Mouse (Mus musculus) hindbrain, postnatal 0 days (tissue): ENCODE results near the gene Sgip1. TPM values are rescaled to one million over a fixed set of nuclear protein-coding genes. Genes with fewer than 3 reads are reported as not detected.
A peak's percentile ranks its signal among the peaks of the same experiment; 100 is the strongest.

Experiments used
- ATAC-seq: fragments of 200-750 bp; cut with Nextera tagmentation; 2 replicates; pipeline ENCODE4 v1.8.0; 2017; ENCODE audit warnings: mild to moderate bottlenecking, moderate TSS enrichment, moderate library complexity
- DNase-seq: peaks from one replicate; pipeline ENCODE4 v3.0.0-alpha.2; 2015; ENCODE audit warnings: low spot score
- H3K27ac ChIP-seq: fragments of 300-500 bp; sonication (generic); 2 replicates; pipeline ENCODE4 v1.5.1; 2014; ENCODE audit warnings: mild to moderate bottlenecking
- H3K27me3 ChIP-seq: fragments of 300-500 bp; sonication (generic); 2 replicates; pipeline ENCODE4 v1.6.1; 2014; ENCODE audit warnings: low read length, mixed read lengths; ENCODE audit not compliant: insufficient read depth
- H3K36me3 ChIP-seq: fragments of 300-500 bp; sonication (generic); 2 replicates; pipeline ENCODE4 v1.6.1; 2014; ENCODE audit warnings: low read length, mixed read lengths; ENCODE audit not compliant: insufficient read depth
- H3K4me1 ChIP-seq: fragments of 300-500 bp; sonication (generic); 2 replicates; pipeline ENCODE4 v1.6.1; 2014; ENCODE audit warnings: antibody characterized with exemption, low read length, mixed read lengths; ENCODE audit not compliant: insufficient read depth
- H3K4me2 ChIP-seq: fragments of 300-500 bp; sonication (generic); 2 replicates; pipeline ENCODE4 v1.6.1; 2014; ENCODE audit warnings: low read depth, mild to moderate bottlenecking, low read length, moderate library complexity, mixed read lengths
- H3K4me3 ChIP-seq: fragments of 300-500 bp; sonication (generic); 2 replicates; pipeline ENCODE4 v1.5.1; 2014; ENCODE audit warnings: low read length
- H3K9ac ChIP-seq: fragments of 300-500 bp; sonication (generic); replicated peaks from 2 replicates; pipeline ENCODE4 v1.6.1; 2014; ENCODE audit warnings: mild to moderate bottlenecking, low read length, moderate library complexity, mixed read lengths
- H3K9me3 ChIP-seq: fragments of 300-500 bp; sonication (generic); 2 replicates; pipeline ENCODE4 v1.6.1; 2016; ENCODE audit warnings: low read length, mixed read lengths
- CTCF ChIP-seq: IDR thresholded peaks from 2 replicates; pipeline ENCODE4 v1.5.1; 2016; ENCODE audit warnings: antibody characterized with exemption, control low read depth, low read depth
- WGBS: fragments of 180-500 bp; shearing (Covaris S2); extraction: QIAGEN DNeasy Blood & Tissue Kit; methylation state at CpG from one replicate; pipeline ENCODE4 v1.1.7; 2014; 5-methylcytosine and 5-hydroxymethylcytosine counted together
- polyA plus RNA-seq: library from polyadenylated mRNA; unstranded; fragments of >200 nt; fragmentation: Nextera tagmentation; extraction: Ambion mirVana; gene quantifications from 2 replicates; pipeline ENCODE4 v1.2.1, GENCODE M21; 2015
- total RNA-seq: library from RNA; depleted of rRNA; stranded (reverse); fragments of >200 nt; gene quantifications from 2 replicates; pipeline ENCODE4 v1.2.3, GENCODE M21; 2014

The Sgip1 gene
- total and polyA plus RNA-seq, 2 experiments from 2014 or later = 34.6 to 62.0 TPM

DNA sequence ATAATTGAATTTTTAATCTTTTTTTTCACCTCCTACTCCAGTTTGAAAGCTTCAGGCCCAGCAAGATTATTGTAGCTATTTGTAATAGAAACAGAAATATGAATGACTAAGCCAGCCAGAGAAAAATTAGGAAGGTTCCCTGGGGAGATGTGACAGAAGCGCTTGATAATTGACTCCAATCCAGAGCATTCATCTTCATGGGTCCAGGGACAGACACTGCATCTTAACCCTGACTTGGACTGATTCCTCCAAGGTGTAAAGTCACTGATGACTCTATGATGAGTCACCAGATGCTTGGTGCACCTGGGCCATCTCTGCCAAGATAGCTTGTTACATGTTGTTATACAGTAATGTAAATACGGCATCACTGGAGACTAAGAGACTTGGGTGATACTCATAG, 92.6 kb downstream of the Sgip1 start:
- WGBS = 63% methylated on average over 2 of the region's 2 CpGs
- H3K9me3 ChIP-seq = no peaks in the 10 kb centered on the region
- no peaks in the 10 kb centered on the region for H3K4me1 ChIP-seq
- DNase-seq (peak; percentile 24), ATAC-seq (no peak)
- no peaks in the 10 kb centered on the region for H3K36me3 ChIP-seq
- no peak for TF ChIP-seq CTCF
- no peak overlapping the region for H3K4me3 ChIP-seq
- no peak overlapping the region for H3K9ac ChIP-seq
- no peak overlapping the region for H3K4me2 ChIP-seq
- H3K27me3 ChIP-seq = no peaks in the 10 kb centered on the region
- H3K27ac ChIP-seq = no peak overlapping the region

DNA sequence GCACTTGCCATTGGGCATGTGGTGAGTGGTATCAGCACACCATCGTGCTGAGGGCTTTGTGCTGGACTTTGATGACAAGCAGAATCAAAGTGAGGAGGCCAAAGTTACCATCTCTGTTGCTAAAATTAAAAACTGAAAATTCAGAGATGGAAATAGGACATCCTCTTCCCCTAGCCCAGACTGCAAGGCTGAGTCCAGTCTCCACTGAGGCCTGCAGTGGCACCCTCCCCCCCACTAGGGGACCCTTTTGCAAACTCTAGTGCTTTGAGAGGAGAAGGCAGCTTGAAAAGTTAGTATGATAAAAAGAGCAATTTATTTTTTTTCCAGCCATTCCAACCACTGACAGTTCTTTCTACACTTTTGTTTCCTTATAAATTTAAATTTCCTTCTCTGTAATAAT, 93.6 kb downstream of the Sgip1 start:
- Histone ChIP-seq H3K4me1 (no peaks in the 10 kb centered on the region), H3K27ac (no peak overlapping the region), H3K9ac (no peak overlapping the region), H3K36me3 (no peaks in the 10 kb centered on the region), H3K9me3 (no peaks in the 10 kb centered on the region), H3K4me3 (no peak overlapping the region), H3K4me2 (no peak overlapping the region), H3K27me3 (no peaks in the 10 kb centered on the region)
- TF ChIP-seq CTCF = peak; percentile 25; the same call in 1 of the 2 replicates
- WGBS = 72% methylated on average over 1 of the region's 1 CpGs
- no peak for DNase-seq
- no peak for ATAC-seq

DNA sequence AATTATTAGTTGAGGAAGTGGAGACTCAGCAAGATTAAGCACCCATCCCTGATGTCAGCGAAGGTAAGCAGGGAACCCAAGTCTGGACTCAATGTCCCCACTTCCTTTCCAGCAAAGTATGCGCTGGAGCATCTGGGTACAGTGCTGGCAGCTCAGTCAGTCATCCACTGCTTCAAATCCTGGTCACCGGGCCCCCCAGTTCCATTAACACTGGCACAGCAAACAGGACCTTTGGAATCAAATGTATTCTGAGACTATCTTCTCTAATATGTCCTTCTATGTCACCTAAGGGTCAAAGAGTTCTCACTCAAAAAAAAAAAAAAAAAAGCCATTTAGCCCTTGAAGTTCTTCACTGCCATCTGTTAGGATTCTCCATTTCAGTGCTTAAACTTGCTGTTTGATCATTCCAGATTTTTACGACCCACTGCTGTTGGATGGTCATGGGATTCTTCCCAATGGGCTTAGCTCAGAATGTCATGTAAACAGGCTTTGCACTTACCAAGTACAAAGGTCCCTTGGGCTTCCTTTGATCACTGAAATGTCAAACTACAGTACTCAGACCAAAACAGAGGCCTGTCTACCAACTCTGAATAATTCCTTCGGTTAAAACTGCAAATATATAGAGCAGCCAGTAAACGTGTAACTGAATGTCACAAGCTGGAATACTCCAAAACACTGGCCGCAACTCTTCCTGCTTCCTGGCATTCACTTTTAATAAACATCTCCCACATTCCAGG, 99.1 kb downstream of the Sgip1 start:
- ATAC-seq (no peak), DNase-seq (no peak)
- no peaks in the 10 kb centered on the region for H3K27me3 ChIP-seq
- H3K27ac ChIP-seq = no peak overlapping the region
- no peak for TF ChIP-seq CTCF
- peaks cover 8% of the 10 kb centered on the region for H3K4me1 ChIP-seq
- no peak overlapping the region for H3K4me2 ChIP-seq
- WGBS = 61% methylated on average over 7 of the region's 7 CpGs
- no peak overlapping the region for H3K9ac ChIP-seq
- no peaks in the 10 kb centered on the region for H3K36me3 ChIP-seq
- no peak overlapping the region for H3K4me3 ChIP-seq
- H3K9me3 ChIP-seq = no peaks in the 10 kb centered on the region

DNA sequence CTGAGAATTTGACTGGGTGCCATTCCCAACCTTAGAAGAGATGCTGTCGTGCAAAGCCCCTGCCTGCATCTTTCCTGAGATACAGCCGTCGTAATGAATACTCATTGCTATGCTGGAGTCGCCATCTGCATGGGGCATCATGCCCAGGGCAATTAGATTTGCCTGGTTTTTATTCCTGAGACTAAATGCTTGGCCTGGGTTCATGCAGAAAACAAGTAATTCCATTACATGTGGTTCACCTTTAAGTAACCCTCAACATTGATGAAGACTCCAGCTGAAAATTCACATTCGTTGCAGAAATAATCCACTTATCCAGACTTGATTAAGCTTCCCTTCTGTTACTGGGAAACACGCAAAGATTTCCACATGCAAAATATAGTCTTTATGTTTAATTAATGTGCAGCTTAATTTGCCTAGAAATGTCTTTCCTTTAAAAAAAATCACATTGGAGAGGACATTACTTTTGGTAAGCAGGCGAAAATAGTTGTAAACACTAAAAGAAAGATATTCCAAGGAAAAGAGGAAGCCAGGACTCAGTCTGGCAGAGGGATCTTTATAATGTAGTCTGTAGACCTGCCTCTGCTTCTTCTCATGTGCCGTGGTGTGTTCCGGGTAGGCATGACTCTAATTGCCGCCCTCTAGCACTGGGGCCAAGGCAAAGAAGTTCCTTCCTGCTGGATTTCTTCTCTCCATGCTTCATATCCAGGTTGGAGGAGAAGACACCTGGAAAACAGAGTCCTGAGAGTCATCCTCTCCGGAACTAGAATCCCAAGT, 100.0 kb downstream of the Sgip1 start:
- Histone ChIP-seq H3K27ac (no peak overlapping the region; the same call in 1 of the 2 replicates), H3K36me3 (no peaks in the 10 kb centered on the region), H3K4me1 (peaks cover 8% of the 10 kb centered on the region), H3K27me3 (no peaks in the 10 kb centered on the region), H3K9me3 (no peaks in the 10 kb centered on the region), H3K4me2 (no peak overlapping the region), H3K4me3 (no peak overlapping the region), H3K9ac (no peak overlapping the region)
- DNase-seq = peak; percentile 58
- ATAC-seq = no peak
- WGBS = 46% methylated on average over 11 of the region's 11 CpGs
- no peak for TF ChIP-seq CTCF

DNA sequence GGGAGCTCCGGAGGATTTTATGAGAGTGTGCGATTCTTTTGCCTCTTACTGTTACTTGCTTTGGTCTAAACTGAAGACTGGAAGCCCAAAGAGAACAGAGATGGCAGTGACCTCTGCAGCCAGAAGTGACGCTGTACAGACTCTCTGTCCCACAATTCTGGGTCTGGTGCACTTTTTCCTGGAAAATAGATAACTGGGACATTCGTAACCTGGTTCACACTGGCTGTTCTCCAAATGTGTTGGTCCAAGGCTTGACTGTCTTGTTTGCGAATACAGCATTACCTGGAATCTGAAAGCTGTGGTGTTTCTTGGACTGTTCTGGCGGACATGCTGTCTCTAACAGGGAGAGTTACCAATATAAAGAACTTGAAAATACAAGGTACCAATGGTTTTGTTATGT, 109.4 kb downstream of the Sgip1 start:
- no peak for DNase-seq
- no peak overlapping the region for H3K4me3 ChIP-seq
- H3K36me3 ChIP-seq = no peaks in the 10 kb centered on the region
- no peaks in the 10 kb centered on the region for H3K9me3 ChIP-seq
- H3K27ac ChIP-seq = no peak overlapping the region
- H3K4me2 ChIP-seq = no peak overlapping the region
- no peaks in the 10 kb centered on the region for H3K27me3 ChIP-seq
- WGBS = 89% methylated on average over 6 of the region's 6 CpGs
- H3K9ac ChIP-seq = no peak overlapping the region
- no peak for TF ChIP-seq CTCF
- peaks cover 9% of the 10 kb centered on the region; the same call in 1 of the 2 replicates for H3K4me1 ChIP-seq
- no peak for ATAC-seq

DNA sequence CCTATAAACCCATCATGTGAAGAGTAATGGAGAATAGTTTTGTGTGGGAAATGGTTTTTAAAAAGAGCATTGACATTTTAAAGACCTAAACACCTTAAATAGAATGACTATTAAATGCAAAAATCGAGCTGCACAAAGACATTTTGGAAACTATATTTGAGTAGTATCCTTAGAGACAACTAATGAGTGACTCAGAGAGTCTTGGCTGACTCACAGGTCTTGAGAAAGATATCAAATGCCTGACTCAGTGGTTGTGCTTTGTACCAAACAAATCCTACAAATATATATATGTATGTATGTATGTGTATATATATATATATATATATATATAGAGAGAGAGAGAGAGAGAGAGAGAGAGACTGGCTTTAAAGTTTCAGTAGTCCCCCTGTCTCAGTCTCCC, 110.1 kb downstream of the Sgip1 start:
- Histone ChIP-seq H3K9me3 (no peaks in the 10 kb centered on the region), H3K36me3 (no peaks in the 10 kb centered on the region), H3K4me1 (peaks cover 11% of the 10 kb centered on the region; the same call in 1 of the 2 replicates), H3K9ac (no peak overlapping the region), H3K4me2 (no peak overlapping the region), H3K27me3 (no peaks in the 10 kb centered on the region), H3K27ac (no peak overlapping the region), H3K4me3 (no peak overlapping the region)
- TF ChIP-seq CTCF = no peak
- WGBS = 72% methylated on average over 1 of the region's 1 CpGs
- DNase-seq (no peak), ATAC-seq (no peak)

DNA sequence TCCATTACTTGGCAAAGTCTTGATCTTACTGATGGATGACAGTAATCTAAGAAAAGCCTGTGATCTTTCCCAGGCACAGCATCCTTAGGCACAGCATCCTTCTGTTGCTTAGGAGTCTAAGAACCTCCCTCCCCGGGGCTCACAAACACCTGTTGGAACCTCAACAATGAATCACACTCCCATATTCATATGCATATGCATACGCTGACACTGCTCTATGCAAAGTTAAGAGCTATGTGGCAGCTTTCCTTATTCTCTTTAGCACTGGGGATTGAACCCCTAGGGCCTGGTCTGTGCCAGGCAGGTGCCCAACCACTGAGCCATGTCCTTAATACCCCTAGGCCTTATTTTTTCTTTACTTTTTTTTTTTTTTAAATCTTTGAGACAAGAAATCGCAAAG, 111.2 kb downstream of the Sgip1 start:
- Histone ChIP-seq H3K27me3 (no peaks in the 10 kb centered on the region), H3K4me1 (peaks cover 13% of the 10 kb centered on the region; the same call in 1 of the 2 replicates), H3K9me3 (no peaks in the 10 kb centered on the region), H3K4me2 (no peak overlapping the region), H3K9ac (no peak overlapping the region), H3K27ac (no peak overlapping the region), H3K4me3 (no peak overlapping the region), H3K36me3 (no peaks in the 10 kb centered on the region)
- WGBS = 84% methylated on average over 3 of the region's 3 CpGs
- TF ChIP-seq CTCF = no peak
- DNase-seq = no peak
- ATAC-seq = no peak
